Mouse (Mus musculus) embryonic facial prominence, embryonic 11.5 days (tissue): Measurements from ENCODE around the gene Atp6v0e2. TPM values are rescaled to one million over a fixed set of nuclear protein-coding genes. Genes with fewer than 3 reads are reported as not detected.

Experiments used
- ATAC-seq: fragments of 200-750 bp; cut with Nextera tagmentation; replicated peaks from 2 replicates; pipeline ENCODE4 v1.8.0; 2017; ENCODE audit warnings: low read depth; ENCODE audit not compliant: insufficient number of reproducible peaks, low FRiP score, low TSS enrichment
- DNase-seq: peaks from one replicate; pipeline ENCODE4 v3.0.0-alpha.2; 2015; ENCODE audit warnings: low spot score
- H3K27ac ChIP-seq: fragments of 300-500 bp; sonication (generic); replicated peaks from 2 replicates; pipeline ENCODE4 v1.5.1; 2014; ENCODE audit warnings: mild to moderate bottlenecking, low read depth, low read length, control low read depth
- H3K27me3 ChIP-seq: fragments of 300-500 bp; sonication (generic); 2 replicates; pipeline ENCODE4 v1.6.1; 2014; ENCODE audit warnings: mild to moderate bottlenecking, low read length, moderate library complexity, mixed read lengths; ENCODE audit not compliant: control insufficient read depth, insufficient read depth
- H3K36me3 ChIP-seq: fragments of 300-500 bp; sonication (generic); replicated peaks from 2 replicates; pipeline ENCODE4 v1.6.1; 2014; ENCODE audit warnings: low read depth, mild to moderate bottlenecking, low read length, moderate library complexity, mixed read lengths; ENCODE audit not compliant: control insufficient read depth, insufficient read depth
- H3K4me1 ChIP-seq: fragments of 300-500 bp; sonication (generic); 2 replicates; pipeline ENCODE4 v1.6.1; 2014; ENCODE audit warnings: low read length, mixed read lengths; ENCODE audit not compliant: control insufficient read depth, insufficient read depth
- H3K4me2 ChIP-seq: fragments of 300-500 bp; sonication (generic); 2 replicates; pipeline ENCODE4 v1.6.1; 2014; ENCODE audit warnings: low read depth, mild to moderate bottlenecking, control low read depth, low read length, moderate library complexity
- H3K4me3 ChIP-seq: fragments of 300-500 bp; sonication (generic); 2 replicates; pipeline ENCODE4 v1.5.1; 2014; ENCODE audit warnings: low read depth, low read length, control low read depth
- H3K9ac ChIP-seq: fragments of 300-500 bp; sonication (generic); replicated peaks from 2 replicates; pipeline ENCODE4 v1.6.1; 2014; ENCODE audit warnings: mild to moderate bottlenecking, control low read depth, low read length
- H3K9me3 ChIP-seq: fragments of 300-500 bp; sonication (generic); replicated peaks from 2 replicates; pipeline ENCODE4 v1.6.1; 2016; ENCODE audit warnings: mild to moderate bottlenecking, low read length, inconsistent platforms, mixed read lengths; ENCODE audit not compliant: control insufficient read depth
- WGBS: fragments of 180-500 bp; shearing (Covaris S2); extraction: QIAGEN DNeasy Blood & Tissue Kit; methylation state at CpG from one replicate; pipeline ENCODE4 v1.1.7; 2014; 5-methylcytosine and 5-hydroxymethylcytosine counted together
- polyA plus RNA-seq: library from polyadenylated mRNA; unstranded; fragments of >200 nt; fragmentation: Nextera tagmentation; extraction: Ambion mirVana; gene quantifications from 2 replicates; pipeline ENCODE4 v1.2.1, GENCODE M21; 2014

Gene Atp6v0e2
- polyA plus RNA-seq, 1 experiment from 2014 or later: 18.9 TPM

- Histone ChIP-seq H3K27ac (peak within 1 kb of the TSS; percentile 86), H3K9ac (peak within 1 kb of the TSS; percentile 72), H3K9me3 (no peaks in the 10 kb centered on the region), H3K4me3 (peak within 1 kb of the TSS; percentile 47), H3K4me1 (no peaks in the 10 kb centered on the region), H3K27me3 (no peaks in the 10 kb centered on the region), H3K36me3 (no peaks in the 10 kb centered on the region), H3K4me2 (peak within 1 kb of the TSS; percentile 61)
- ATAC-seq: peak; percentile 86
- peak; percentile 94 for DNase-seq
- WGBS: under 1% methylated on average over 39 of the region's 39 CpGs
These were observed 17.1 kb downstream of the Atp6v0e2 start, which contains the start of gene Lrrc61 for GRCm38 (mm10) chr6:48554280-48555103. Gene Lrrc61 (plus strand): TSS chr6:48554796.

GRCm38 (mm10) chr6:48555104-48555890, 17.9 kb downstream of the Atp6v0e2 start:
- Histone ChIP-seq H3K4me2 (peak overlapping the region; percentile 61), H3K27me3 (no peaks in the 10 kb centered on the region), H3K9me3 (no peaks in the 10 kb centered on the region), H3K27ac (peak overlapping the region; percentile 86), H3K4me3 (peak overlapping the region; percentile 47), H3K36me3 (no peaks in the 10 kb centered on the region), H3K9ac (peak overlapping the region; percentile 72), H3K4me1 (no peaks in the 10 kb centered on the region)
- 30% methylated on average over 14 of the region's 14 CpGs for WGBS
- ATAC-seq: peak; percentile 77
- DNase-seq: peak; percentile 85

- Histone ChIP-seq H3K9ac (no peak overlapping the region), H3K4me2 (no peak overlapping the region), H3K27ac (no peak overlapping the region), H3K4me3 (no peak overlapping the region), H3K36me3 (no peaks in the 10 kb centered on the region), H3K27me3 (no peaks in the 10 kb centered on the region), H3K9me3 (no peaks in the 10 kb centered on the region), H3K4me1 (no peaks in the 10 kb centered on the region)
- WGBS: 82% methylated on average over 3 of the region's 3 CpGs
- ATAC-seq (no peak), DNase-seq (no peak)
These were observed 18.5 kb downstream of the Atp6v0e2 start for GRCm38 (mm10) chr6:48555956-48556355.

GRCm38 (mm10) chr6:48565693-48566310, 28.4 kb downstream of the Atp6v0e2 start:
- Histone ChIP-seq H3K27me3 (no peaks in the 10 kb centered on the region), H3K27ac (no peak overlapping the region), H3K4me2 (no peak overlapping the region), H3K4me3 (no peak overlapping the region), H3K4me1 (no peaks in the 10 kb centered on the region), H3K9ac (no peak overlapping the region), H3K9me3 (no peaks in the 10 kb centered on the region), H3K36me3 (no peaks in the 10 kb centered on the region)
- 91% methylated on average over 4 of the region's 4 CpGs for WGBS
- DNase-seq: no peak
- ATAC-seq: no peak

GRCm38 (mm10) chr6:48566312-48566711, 28.9 kb downstream of the Atp6v0e2 start:
- no peak for DNase-seq
- Histone ChIP-seq H3K4me1 (no peaks in the 10 kb centered on the region), H3K4me2 (no peak overlapping the region), H3K9me3 (no peaks in the 10 kb centered on the region), H3K27ac (no peak overlapping the region), H3K27me3 (no peaks in the 10 kb centered on the region), H3K4me3 (no peak overlapping the region), H3K36me3 (no peaks in the 10 kb centered on the region), H3K9ac (no peak overlapping the region)
- peak; percentile 48; the same call in 1 of the 2 replicates for ATAC-seq
- 73% methylated on average over 5 of the region's 5 CpGs for WGBS

- H3K27me3 ChIP-seq: no peaks in the 10 kb centered on the region
- 0 out of 2 replicates have a peak, but pooled peaks cover 2% of the 10 kb centered on the region for H3K4me1 ChIP-seq
- H3K36me3 ChIP-seq: no peaks in the 10 kb centered on the region
- H3K9ac ChIP-seq: no peak overlapping the region
- DNase-seq: no peak
- ATAC-seq: no peak
- no peak overlapping the region for H3K27ac ChIP-seq
- no peak overlapping the region for H3K4me2 ChIP-seq
- WGBS: 91% methylated on average over 21 of the region's 21 CpGs
- no peak overlapping the region for H3K4me3 ChIP-seq
- no peaks in the 10 kb centered on the region for H3K9me3 ChIP-seq
These were observed 30.9 kb downstream of the Atp6v0e2 start for GRCm38 (mm10) chr6:48568036-48568984.

GRCm38 (mm10) chr6:48569065-48569807, 31.8 kb downstream of the Atp6v0e2 start:
- WGBS: 92% methylated on average over 8 of the region's 8 CpGs
- Histone ChIP-seq H3K4me3 (no peak overlapping the region), H3K4me1 (0 out of 2 replicates have a peak, but pooled peaks cover 2% of the 10 kb centered on the region), H3K36me3 (no peaks in the 10 kb centered on the region), H3K27ac (no peak overlapping the region), H3K4me2 (no peak overlapping the region), H3K9ac (no peak overlapping the region), H3K27me3 (no peaks in the 10 kb centered on the region), H3K9me3 (no peaks in the 10 kb centered on the region)
- no peak for DNase-seq
- ATAC-seq: no peak
